Mouse (Mus musculus): Measurements from ENCODE around the gene Zbtb48. TPM values are rescaled to one million over a fixed set of nuclear protein-coding genes. Genes with fewer than 3 reads are reported as not detected.
A peak's percentile ranks its signal among the peaks of the same experiment; 100 is the strongest.
"Not testable (repeated sequence)": the region's sequence is repeated elsewhere in the genome, so short reads cannot be mapped to it uniquely, and the experiment has no call there.

Zbtb48 gene
- polyA plus RNA-seq, 1 experiment: 3.8 TPM

GRCm38 (mm10) chr4:152062390-152063110 lies 35.1 kb upstream of the Zbtb48 start:
- Histone ChIP-seq H3K4me1 (peaks cover 14% of the 10 kb centered on the region), H3K27me3 (replicated peaks) (no peaks in the 10 kb centered on the region), H3K4me3 (replicated peaks) (no peak overlapping the region), H3K9me3 (no peaks in the 10 kb centered on the region), H3K36me3 (replicated peaks; ENCODE audit: low read length) (peaks cover 62% of the 10 kb centered on the region)
- TF ChIP-seq FLI1 (IDR thresholded peaks at IDR 0.05; ENCODE audit: low read length): no peak

- Histone ChIP-seq H3K4me1 (peaks cover 42% of the 10 kb centered on the region), H3K36me3 (replicated peaks; ENCODE audit: low read length) (peaks cover 82% of the 10 kb centered on the region), H3K9me3 (no peaks in the 10 kb centered on the region), H3K27me3 (replicated peaks) (no peaks in the 10 kb centered on the region), H3K4me3 (replicated peaks) (no peak overlapping the region)
- TF ChIP-seq GATA1 (IDR thresholded peaks at IDR 0.05; ENCODE audit: borderline replicate concordance, low read length) (no peak), FLI1 (IDR thresholded peaks at IDR 0.05; ENCODE audit: low read length) (no peak)
Observed at GRCm38 (mm10) chr4:152044609-152045008, 17.1 kb upstream of the Zbtb48 start.

GRCm38 (mm10) chr4:152043171-152043570 lies 15.7 kb upstream of the Zbtb48 start:
- Histone ChIP-seq H3K4me1 (peaks cover 48% of the 10 kb centered on the region), H3K9me3 (no peaks in the 10 kb centered on the region), H3K36me3 (replicated peaks; ENCODE audit: low read length) (peaks cover 71% of the 10 kb centered on the region), H3K4me3 (replicated peaks) (no peak overlapping the region), H3K27me3 (replicated peaks) (no peaks in the 10 kb centered on the region)
- TF ChIP-seq GATA1 (IDR thresholded peaks at IDR 0.05; ENCODE audit: borderline replicate concordance, low read length) (no peak), FLI1 (IDR thresholded peaks at IDR 0.05; ENCODE audit: low read length) (no peak)

GRCm38 (mm10) chr4:152041924-152042641 lies 14.6 kb upstream of the Zbtb48 start:
- no peaks in the 10 kb centered on the region for H3K27me3 ChIP-seq (replicated peaks)
- H3K4me1 ChIP-seq: peaks cover 59% of the 10 kb centered on the region
- H3K4me3 ChIP-seq (replicated peaks): peak overlapping the region; percentile 7
- TF ChIP-seq GATA1 (IDR thresholded peaks at IDR 0.05; ENCODE audit: borderline replicate concordance, low read length): no peak
- TF ChIP-seq FLI1 (IDR thresholded peaks at IDR 0.05; ENCODE audit: low read length): no peak
- peaks cover 60% of the 10 kb centered on the region for H3K36me3 ChIP-seq (replicated peaks; ENCODE audit: low read length)
- no peaks in the 10 kb centered on the region for H3K9me3 ChIP-seq

- H3K4me3 ChIP-seq (replicated peaks): peak overlapping the region; percentile 98
- peaks cover 40% of the 10 kb centered on the region for H3K36me3 ChIP-seq (replicated peaks; ENCODE audit: low read length)
- H3K27me3 ChIP-seq (replicated peaks): no peaks in the 10 kb centered on the region
- H3K4me1 ChIP-seq: peaks cover 60% of the 10 kb centered on the region
- TF ChIP-seq GATA1 (IDR thresholded peaks at IDR 0.05; ENCODE audit: borderline replicate concordance, low read length) (no peak), FLI1 (IDR thresholded peaks at IDR 0.05; ENCODE audit: low read length) (no peak)
- no peaks in the 10 kb centered on the region for H3K9me3 ChIP-seq
Observed at GRCm38 (mm10) chr4:152039831-152040310, 12.4 kb upstream of the Zbtb48 start.

GRCm38 (mm10) chr4:152038985-152039830 lies 11.7 kb upstream of the Zbtb48 start, which contains the start of gene Nol9:
Gene Nol9, plus strand, starts transcription at chr4:152039321.
- H3K27me3 ChIP-seq (replicated peaks): no peaks in the 10 kb centered on the region
- H3K36me3 ChIP-seq (replicated peaks; ENCODE audit: low read length): peaks cover 34% of the 10 kb centered on the region
- peak within 1 kb of the TSS; percentile 98 for H3K4me3 ChIP-seq (replicated peaks)
- peaks cover 60% of the 10 kb centered on the region for H3K4me1 ChIP-seq
- TF ChIP-seq GATA1 (IDR thresholded peaks at IDR 0.05; ENCODE audit: borderline replicate concordance, low read length) (no peak), FLI1 (IDR thresholded peaks at IDR 0.05; ENCODE audit: low read length) (no peak)
- H3K9me3 ChIP-seq: no peaks in the 10 kb centered on the region

- TF ChIP-seq FLI1 (IDR thresholded peaks at IDR 0.05; ENCODE audit: low read length): no peak
- no peak for TF ChIP-seq GATA1 (IDR thresholded peaks at IDR 0.05; ENCODE audit: borderline replicate concordance, low read length)
- Histone ChIP-seq H3K9me3 (no peaks in the 10 kb centered on the region), H3K27me3 (replicated peaks) (peaks cover under 1% of the 10 kb centered on the region), H3K36me3 (replicated peaks; ENCODE audit: low read length) (peaks cover 30% of the 10 kb centered on the region), H3K4me3 (replicated peaks) (peak within 1 kb of the TSS; percentile 98), H3K4me1 (peaks cover 64% of the 10 kb centered on the region)
Observed at GRCm38 (mm10) chr4:152038225-152038984, 10.9 kb upstream of the Zbtb48 start, which contains the start of gene Tas1r1. Gene Tas1r1, minus strand, starts transcription at chr4:152038568.

- not testable (repeated sequence) for H3K27me3 ChIP-seq (replicated peaks); H3K9me3 ChIP-seq; H3K4me3 ChIP-seq (replicated peaks)
- Histone ChIP-seq H3K4me1 (peaks cover 54% of the 10 kb centered on the region), H3K36me3 (replicated peaks; ENCODE audit: low read length) (peaks cover 24% of the 10 kb centered on the region)
Observed at GRCm38 (mm10) chr4:152036464-152036863, 9.0 kb upstream of the Zbtb48 start.

- Histone ChIP-seq H3K4me3 (replicated peaks) (no peak overlapping the region), H3K4me1 (peaks cover 40% of the 10 kb centered on the region), H3K27me3 (replicated peaks) (peaks cover 7% of the 10 kb centered on the region), H3K9me3 (no peaks in the 10 kb centered on the region), H3K36me3 (replicated peaks; ENCODE audit: low read length) (peaks cover 27% of the 10 kb centered on the region)
- TF ChIP-seq GATA1 (IDR thresholded peaks at IDR 0.05; ENCODE audit: borderline replicate concordance, low read length) (no peak), FLI1 (IDR thresholded peaks at IDR 0.05; ENCODE audit: low read length) (no peak)
Observed at GRCm38 (mm10) chr4:152032922-152033321, 5.5 kb upstream of the Zbtb48 start.

All from megakaryocyte, embryonic 14.5 days (primary cell).